Mouse (Mus musculus): ENCODE measurements around the gene Cog5. TPM values are rescaled to one million over a fixed set of nuclear protein-coding genes. Genes with fewer than 3 reads are reported as not detected.

Gene Cog5
- polyA plus RNA-seq, 1 experiment from 2014 or later, result 33.1 TPM

DNA sequence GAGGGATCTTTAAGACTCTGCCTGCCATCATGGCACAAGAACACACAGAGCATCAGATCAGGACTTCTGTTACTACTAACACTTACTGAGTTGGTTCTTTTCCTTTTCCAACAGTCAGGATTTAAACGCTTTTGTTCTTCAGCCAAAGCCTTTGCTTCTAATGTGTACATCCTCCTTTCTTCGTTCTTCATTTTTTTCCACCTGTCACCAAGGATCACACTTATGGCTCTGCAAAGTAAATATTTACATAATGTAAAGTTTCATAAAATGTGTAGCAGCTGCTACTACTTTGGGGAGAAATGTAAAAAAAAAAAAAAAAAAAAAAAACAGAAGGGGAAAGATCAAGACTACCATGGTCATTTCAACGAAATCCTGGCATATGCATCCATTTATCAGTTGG, 273.8 kb downstream of the Cog5 start:
- Histone ChIP-seq H3K4me3 (no peak overlapping the region), H3K9ac (no peak overlapping the region), H3K4me1 (replicated peaks) (no peaks in the 10 kb centered on the region), H3K36me3 (peaks cover 82% of the 10 kb centered on the region), H3K4me2 (no peak overlapping the region), H3K9me3 (no peaks in the 10 kb centered on the region), H3K27me3 (no peaks in the 10 kb centered on the region), H3K27ac (replicated peaks) (no peak overlapping the region)
- 91% methylated on average over 3 of the region's 3 CpGs for WGBS
- ATAC-seq (ENCODE audit: low read depth), result no peak

GRCm38 (mm10) chr12:31931818-31932217, 277.1 kb downstream of the Cog5 start:
- Histone ChIP-seq H3K36me3 (peaks cover 82% of the 10 kb centered on the region), H3K4me1 (replicated peaks) (no peaks in the 10 kb centered on the region), H3K4me3 (no peak overlapping the region), H3K4me2 (no peak overlapping the region), H3K9me3 (no peaks in the 10 kb centered on the region), H3K27me3 (no peaks in the 10 kb centered on the region), H3K27ac (replicated peaks) (no peak overlapping the region), H3K9ac (no peak overlapping the region)
- WGBS, result 98% methylated on average over 3 of the region's 3 CpGs
- ATAC-seq (ENCODE audit: low read depth), result no peak

GRCm38 (mm10) chr12:31936657-31937300, 282.1 kb downstream of the Cog5 start:
- no peak for ATAC-seq (ENCODE audit: low read depth)
- Histone ChIP-seq H3K4me3 (no peak overlapping the region), H3K9ac (no peak overlapping the region), H3K4me2 (no peak overlapping the region), H3K9me3 (no peaks in the 10 kb centered on the region), H3K27me3 (no peaks in the 10 kb centered on the region), H3K27ac (replicated peaks) (no peak overlapping the region), H3K36me3 (peaks cover 82% of the 10 kb centered on the region), H3K4me1 (replicated peaks) (no peaks in the 10 kb centered on the region)
- 39% methylated on average over 6 of the region's 6 CpGs for WGBS

- 97% methylated on average over 3 of the region's 3 CpGs for WGBS
- H3K27ac ChIP-seq (replicated peaks), result no peak overlapping the region
- no peak for ATAC-seq (ENCODE audit: low read depth)
- no peak overlapping the region for H3K4me3 ChIP-seq
- H3K9me3 ChIP-seq, result no peaks in the 10 kb centered on the region
- peaks cover 78% of the 10 kb centered on the region for H3K36me3 ChIP-seq
- no peaks in the 10 kb centered on the region for H3K4me1 ChIP-seq (replicated peaks)
- no peaks in the 10 kb centered on the region for H3K27me3 ChIP-seq
- H3K4me2 ChIP-seq, result no peak overlapping the region
- H3K9ac ChIP-seq, result no peak overlapping the region
Measured at GRCm38 (mm10) chr12:31937613-31938012, 282.9 kb downstream of the Cog5 start.

- ATAC-seq (ENCODE audit: low read depth), result no peak
- Histone ChIP-seq H3K4me3 (no peak overlapping the region), H3K36me3 (peaks cover 80% of the 10 kb centered on the region), H3K27ac (replicated peaks) (no peak overlapping the region), H3K27me3 (no peaks in the 10 kb centered on the region), H3K4me1 (replicated peaks) (no peaks in the 10 kb centered on the region), H3K4me2 (no peak overlapping the region), H3K9ac (no peak overlapping the region), H3K9me3 (no peaks in the 10 kb centered on the region)
- 88% methylated on average over 4 of the region's 4 CpGs for WGBS
Measured at GRCm38 (mm10) chr12:31938391-31938997, 283.8 kb downstream of the Cog5 start.

DNA sequence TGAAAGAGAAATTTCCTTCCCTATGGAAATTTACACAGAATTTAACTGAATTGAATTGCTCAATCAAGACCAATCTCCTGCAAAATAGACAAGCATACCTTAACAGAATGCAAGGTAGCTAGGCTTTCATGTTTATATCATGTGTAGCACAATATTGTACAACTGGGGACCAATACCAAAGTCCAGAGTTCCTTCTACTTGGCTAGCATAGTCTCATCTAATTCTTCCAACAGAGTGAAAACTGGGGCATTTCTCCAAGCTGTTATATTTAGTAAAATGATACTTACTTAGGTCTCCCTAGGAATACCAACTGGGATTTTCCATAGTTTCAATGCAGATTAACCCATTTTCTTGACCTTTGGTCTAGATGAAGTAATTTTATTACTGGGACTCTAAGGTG, 284.4 kb downstream of the Cog5 start:
- H3K36me3 ChIP-seq, result peaks cover 79% of the 10 kb centered on the region
- ATAC-seq (ENCODE audit: low read depth), result no peak
- no peaks in the 10 kb centered on the region for H3K9me3 ChIP-seq
- H3K4me1 ChIP-seq (replicated peaks), result no peaks in the 10 kb centered on the region
- H3K9ac ChIP-seq, result no peak overlapping the region
- no peak overlapping the region for H3K4me3 ChIP-seq
- no peak overlapping the region for H3K27ac ChIP-seq (replicated peaks)
- no peaks in the 10 kb centered on the region for H3K27me3 ChIP-seq
- H3K4me2 ChIP-seq, result no peak overlapping the region

DNA sequence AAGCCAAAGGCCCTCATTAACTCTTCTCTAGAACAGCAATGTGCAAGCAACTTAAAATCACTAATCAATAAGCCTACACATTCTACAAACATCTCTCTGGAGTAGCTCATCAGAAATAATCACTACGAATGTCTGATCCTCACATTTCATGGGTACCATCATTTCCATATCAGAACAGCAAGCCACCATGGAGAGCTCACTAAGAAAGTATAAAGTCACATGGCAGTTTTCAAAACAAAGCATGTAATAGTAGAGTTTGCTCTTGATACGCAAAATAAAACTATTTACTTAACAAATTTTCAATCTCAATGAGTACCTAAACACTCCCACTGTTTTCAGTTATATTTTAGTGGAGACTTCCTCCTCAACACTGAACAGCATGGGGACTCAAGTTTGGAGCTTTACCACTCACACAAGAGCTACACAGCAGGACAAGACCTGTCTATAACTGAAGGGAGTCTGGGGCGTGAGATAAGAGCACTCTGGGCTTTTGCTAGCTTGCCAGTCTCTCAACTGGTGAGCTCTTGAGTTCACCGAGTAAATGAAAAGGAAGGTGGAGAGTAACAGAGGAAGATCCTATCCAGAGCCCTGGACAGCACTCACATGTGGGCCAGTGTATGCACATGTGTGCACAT, 288.5 kb downstream of the Cog5 start:
- 95% methylated on average over 4 of the region's 4 CpGs for WGBS
- peaks cover 45% of the 10 kb centered on the region for H3K36me3 ChIP-seq
- no peak for ATAC-seq (ENCODE audit: low read depth)

DNA sequence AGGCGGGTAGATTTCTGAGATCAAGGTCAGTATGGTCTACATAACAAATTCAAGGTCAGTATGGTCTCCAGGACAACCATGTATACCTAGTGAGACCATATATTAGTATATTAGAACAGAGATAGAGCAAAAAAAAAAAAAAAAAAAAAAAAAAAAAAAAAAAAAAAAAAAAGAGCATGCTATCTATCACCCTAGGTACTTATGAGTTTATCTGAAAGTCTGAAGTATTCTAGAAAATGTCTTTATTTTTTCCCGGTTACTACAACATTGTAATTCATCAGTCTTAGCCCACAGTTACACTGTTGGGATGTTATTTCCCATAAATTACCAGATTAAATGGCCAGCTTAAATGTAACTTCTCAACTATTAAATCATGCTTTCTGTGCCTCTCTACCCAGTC, 289.7 kb downstream of the Cog5 start:
- H3K4me1 ChIP-seq (replicated peaks), result peaks cover 9% of the 10 kb centered on the region; the same call in 1 of the 2 replicates
- no peak overlapping the region for H3K4me3 ChIP-seq
- H3K27ac ChIP-seq (replicated peaks), result no peak overlapping the region
- ATAC-seq (ENCODE audit: low read depth), result no peak
- 91% methylated on average over 2 of the region's 2 CpGs for WGBS
- no peak overlapping the region for H3K9ac ChIP-seq
- no peaks in the 10 kb centered on the region for H3K9me3 ChIP-seq
- H3K27me3 ChIP-seq, result no peaks in the 10 kb centered on the region
- peaks cover 32% of the 10 kb centered on the region for H3K36me3 ChIP-seq
- H3K4me2 ChIP-seq, result no peak overlapping the region

More for the DNA sequence above, 288.5 kb downstream of the Cog5 start:
- Histone ChIP-seq H3K9ac (no peak overlapping the region), H3K27ac (replicated peaks) (no peak overlapping the region), H3K4me1 (replicated peaks) (peaks cover 5% of the 10 kb centered on the region; the same call in 1 of the 2 replicates), H3K9me3 (no peaks in the 10 kb centered on the region), H3K4me3 (no peak overlapping the region), H3K4me2 (no peak overlapping the region), H3K27me3 (no peaks in the 10 kb centered on the region)

DNA sequence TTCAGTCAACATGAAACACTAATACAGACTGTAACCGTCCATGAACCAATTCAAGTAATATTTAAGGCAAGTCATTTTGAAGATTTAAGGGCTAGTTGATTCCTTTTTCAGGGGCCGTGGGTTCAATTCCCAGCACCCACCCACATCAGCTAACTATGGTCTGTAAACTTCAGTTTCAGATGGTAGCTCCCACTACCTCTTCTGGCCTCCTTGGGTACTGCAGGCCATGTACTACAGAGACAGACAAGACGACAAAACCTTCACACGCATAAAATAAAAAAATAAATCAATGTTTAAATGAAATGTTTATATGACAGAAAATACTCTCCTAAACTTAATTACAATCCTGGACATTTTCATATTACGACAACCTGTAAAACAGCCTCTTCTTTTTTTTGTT, 292.8 kb downstream of the Cog5 start:
- Histone ChIP-seq H3K9ac (no peak overlapping the region), H3K9me3 (no peaks in the 10 kb centered on the region), H3K4me1 (replicated peaks) (peaks cover 15% of the 10 kb centered on the region), H3K27me3 (no peaks in the 10 kb centered on the region), H3K4me3 (no peak overlapping the region), H3K4me2 (0 out of 2 replicates have a peak overlapping the region, but pooled peaks have one; percentile 57), H3K36me3 (peaks cover 14% of the 10 kb centered on the region), H3K27ac (replicated peaks) (no peak overlapping the region)
- ATAC-seq (ENCODE audit: low read depth), result no peak
- WGBS, result 93% methylated on average over 5 of the region's 5 CpGs

DNA sequence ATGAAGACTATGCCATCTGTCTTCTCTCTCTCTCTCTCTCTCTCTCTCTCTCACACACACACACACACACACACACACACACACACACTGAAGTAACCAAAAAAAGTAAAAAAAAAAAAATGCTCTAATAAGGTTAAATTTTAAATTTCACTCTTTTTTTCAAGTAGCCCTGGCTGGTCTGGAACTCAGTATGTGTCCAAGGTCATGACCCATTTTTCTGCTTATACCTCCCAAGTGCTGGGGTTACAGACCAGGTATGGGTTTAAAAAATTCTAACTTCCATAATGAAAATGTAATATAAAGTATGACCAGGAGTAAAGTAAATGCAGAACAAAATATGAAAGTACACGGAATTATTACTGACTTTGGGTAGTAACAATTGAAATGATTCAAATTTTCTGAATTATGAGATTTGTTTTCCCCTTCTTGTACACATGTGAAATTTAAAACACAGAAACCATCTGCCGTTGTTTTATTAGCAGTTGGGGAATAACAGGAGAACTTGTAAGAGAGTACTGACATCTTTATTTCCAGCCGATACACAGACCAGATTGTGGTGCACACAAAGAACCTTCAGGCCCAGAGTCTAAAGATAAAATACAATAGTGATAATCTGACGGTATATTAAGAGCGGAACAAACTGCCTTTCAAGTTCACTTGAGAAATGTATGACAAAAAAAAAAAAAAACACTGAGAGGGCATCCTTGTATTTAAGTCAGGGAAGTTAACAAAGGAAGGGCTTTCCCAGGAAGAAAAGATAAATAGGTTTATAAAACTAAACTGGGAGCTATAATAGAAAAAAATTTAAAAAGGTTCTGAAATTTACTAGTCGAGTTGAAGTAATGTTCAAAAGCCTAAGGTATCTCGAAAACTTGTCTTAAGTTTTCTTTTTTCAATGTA, 293.7 kb downstream of the Cog5 start:
- no peak for ATAC-seq (ENCODE audit: low read depth)
- Histone ChIP-seq H3K9me3 (no peaks in the 10 kb centered on the region), H3K27me3 (no peaks in the 10 kb centered on the region), H3K27ac (replicated peaks) (peak overlapping the region; percentile 98), H3K4me2 (peak overlapping the region; percentile 57), H3K4me1 (replicated peaks) (peaks cover 15% of the 10 kb centered on the region), H3K4me3 (peak overlapping the region; percentile 86), H3K9ac (peak overlapping the region; percentile 93), H3K36me3 (peaks cover 5% of the 10 kb centered on the region)
- 16% methylated on average over 7 of the region's 7 CpGs for WGBS

DNA sequence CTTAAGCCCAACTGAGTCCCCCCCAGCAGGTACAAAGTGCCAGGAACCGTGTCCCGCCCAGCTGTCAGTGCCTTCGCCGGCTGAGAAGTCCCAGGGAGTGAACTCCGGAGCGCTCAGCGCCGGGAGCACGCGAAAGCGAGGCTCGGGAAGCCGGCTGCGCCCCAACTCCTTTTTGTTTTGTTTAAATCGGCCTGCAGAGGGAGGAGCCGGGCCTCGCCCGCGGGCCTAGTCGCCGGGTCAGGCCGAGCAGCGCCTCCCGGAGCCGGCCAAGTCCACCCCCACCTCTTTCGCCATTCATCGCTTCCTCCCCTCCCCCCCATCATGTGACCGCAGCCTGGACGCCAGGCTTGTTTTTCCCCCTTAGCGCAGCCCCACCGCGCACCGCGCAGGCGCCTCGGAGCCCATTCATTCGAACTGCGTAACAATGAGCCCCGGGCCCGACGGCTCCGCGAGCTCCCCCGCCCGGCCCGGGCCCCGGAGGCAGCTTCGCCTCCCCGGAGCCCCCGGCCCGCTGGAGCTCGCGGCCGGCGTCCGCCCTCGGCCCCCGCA, 294.6 kb downstream of the Cog5 start:
- under 1% methylated on average over 58 of the region's 58 CpGs for WGBS
- Histone ChIP-seq H3K9ac (peak overlapping the region; percentile 93), H3K27me3 (no peaks in the 10 kb centered on the region), H3K4me3 (peak overlapping the region; percentile 86), H3K4me1 (replicated peaks) (peaks cover 15% of the 10 kb centered on the region), H3K9me3 (no peaks in the 10 kb centered on the region), H3K36me3 (no peaks in the 10 kb centered on the region), H3K4me2 (peak overlapping the region; percentile 57), H3K27ac (replicated peaks) (peak overlapping the region; percentile 98)
- peak; percentile 84 for ATAC-seq (ENCODE audit: low read depth)
